Mouse (Mus musculus) hindbrain, embryonic 16.5 days (tissue): ENCODE measurements at regions not wholly inside any gene's neighbourhood (a gene's known extent, or its start where the extent isn't known, plus 50 kb on each side); places are given as distances from the start of the nearest gene placed in this dataset.
"Not testable (repeated sequence)": the region's sequence is repeated elsewhere in the genome, so short reads cannot be mapped to it uniquely, and the experiment has no call there.

Experiments
- ATAC-seq: fragments of 200-750 bp; cut with Nextera tagmentation; 2 replicates; pipeline ENCODE4 v1.8.0; 2017; ENCODE audit warnings: moderate TSS enrichment, moderate library complexity
- H3K27ac ChIP-seq: fragments of 300-500 bp; sonication (generic); 2 replicates; pipeline ENCODE4 v1.5.1; 2014; ENCODE audit warnings: low read depth, mild to moderate bottlenecking, control low read depth, low read length, moderate library complexity
- H3K27me3 ChIP-seq: fragments of 300-500 bp; sonication (generic); replicated peaks from 2 replicates; pipeline ENCODE4 v1.6.1; 2014; ENCODE audit warnings: low read length; ENCODE audit not compliant: control insufficient read depth, insufficient read depth
- H3K36me3 ChIP-seq: fragments of 300-500 bp; sonication (generic); 2 replicates; pipeline ENCODE4 v1.6.1; 2014; ENCODE audit warnings: mild to moderate bottlenecking, low read length, moderate library complexity, mixed read lengths; ENCODE audit not compliant: control insufficient read depth, insufficient read depth
- H3K4me1 ChIP-seq: fragments of 300-500 bp; sonication (generic); 2 replicates; pipeline ENCODE4 v1.6.1; 2014; ENCODE audit warnings: low read depth, low read length; ENCODE audit not compliant: control insufficient read depth, insufficient read depth
- H3K4me2 ChIP-seq: fragments of 300-500 bp; sonication (generic); 2 replicates; pipeline ENCODE4 v1.6.1; 2014; ENCODE audit warnings: mild to moderate bottlenecking, low read length, control low read depth, moderate library complexity
- H3K4me3 ChIP-seq: fragments of 300-500 bp; sonication (generic); 2 replicates; pipeline ENCODE4 v1.5.1; 2014; ENCODE audit warnings: mild to moderate bottlenecking, low read length, control low read depth, moderate library complexity
- H3K9ac ChIP-seq: fragments of 300-500 bp; sonication (generic); 2 replicates; pipeline ENCODE4 v1.6.1; 2014; ENCODE audit warnings: low read depth, mild to moderate bottlenecking, control low read depth, low read length, moderate library complexity
- H3K9me3 ChIP-seq: fragments of 300-500 bp; sonication (generic); 2 replicates; pipeline ENCODE4 v1.6.1; 2014; ENCODE audit warnings: mild to moderate bottlenecking, low read length, moderate library complexity; ENCODE audit not compliant: control insufficient read depth
- WGBS: fragments of 180-500 bp; shearing (Covaris S2); extraction: QIAGEN DNeasy Blood & Tissue Kit; methylation state at CpG from one replicate; pipeline ENCODE4 v1.1.7; 2014; 5-methylcytosine and 5-hydroxymethylcytosine counted together

DNA sequence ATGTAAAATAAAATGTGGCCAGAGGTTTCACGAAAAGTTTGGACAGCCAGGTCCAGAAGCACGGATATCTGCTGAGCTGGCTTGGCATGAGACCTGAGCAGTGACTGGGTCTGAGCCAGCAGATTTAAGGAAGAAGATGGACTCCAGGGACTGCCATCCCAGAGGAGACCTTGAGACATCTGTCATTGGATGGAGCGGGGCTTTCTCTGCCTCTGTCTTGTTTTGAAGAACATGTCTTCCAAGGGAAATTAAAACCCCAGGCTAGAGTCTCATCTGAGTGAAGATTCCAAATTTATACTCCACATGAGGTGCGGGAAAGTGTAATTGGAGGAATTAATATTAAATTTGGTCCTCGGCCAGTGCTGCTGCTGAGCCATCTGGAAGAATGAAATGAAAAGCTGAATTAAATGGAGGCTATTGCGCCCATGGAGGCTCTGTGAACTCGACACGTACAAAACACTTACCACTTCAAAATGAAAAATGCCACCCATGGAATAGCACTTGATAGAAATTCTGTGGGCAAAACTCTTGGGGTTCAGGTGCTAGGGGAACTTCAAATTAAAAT lies 129.8 kb upstream of the Adcy2 start:
- 63% methylated on average over 8 of the region's 8 CpGs for WGBS
- Histone ChIP-seq H3K9me3 (no peaks in the 10 kb centered on the region), H3K4me3 (no peak overlapping the region), H3K27ac (no peak overlapping the region), H3K36me3 (no peaks in the 10 kb centered on the region), H3K27me3 (no peaks in the 10 kb centered on the region), H3K4me1 (no peaks in the 10 kb centered on the region), H3K4me2 (no peak overlapping the region), H3K9ac (no peak overlapping the region)
- ATAC-seq, result peak; percentile 61; the same call in 1 of the 2 replicates

GRCm38 (mm10) chr13:69127522-69127921 lies 128.2 kb upstream of the Adcy2 start:
- ATAC-seq, result peak; percentile 61; the same call in 1 of the 2 replicates
- H3K4me2 ChIP-seq, result no peak overlapping the region
- H3K36me3 ChIP-seq, result no peaks in the 10 kb centered on the region
- H3K27me3 ChIP-seq, result no peaks in the 10 kb centered on the region
- no peak overlapping the region for H3K9ac ChIP-seq
- H3K4me3 ChIP-seq, result no peak overlapping the region
- no peaks in the 10 kb centered on the region for H3K4me1 ChIP-seq
- H3K27ac ChIP-seq, result no peak overlapping the region
- WGBS, result 41% methylated on average over 3 of the region's 3 CpGs
- no peaks in the 10 kb centered on the region for H3K9me3 ChIP-seq

DNA sequence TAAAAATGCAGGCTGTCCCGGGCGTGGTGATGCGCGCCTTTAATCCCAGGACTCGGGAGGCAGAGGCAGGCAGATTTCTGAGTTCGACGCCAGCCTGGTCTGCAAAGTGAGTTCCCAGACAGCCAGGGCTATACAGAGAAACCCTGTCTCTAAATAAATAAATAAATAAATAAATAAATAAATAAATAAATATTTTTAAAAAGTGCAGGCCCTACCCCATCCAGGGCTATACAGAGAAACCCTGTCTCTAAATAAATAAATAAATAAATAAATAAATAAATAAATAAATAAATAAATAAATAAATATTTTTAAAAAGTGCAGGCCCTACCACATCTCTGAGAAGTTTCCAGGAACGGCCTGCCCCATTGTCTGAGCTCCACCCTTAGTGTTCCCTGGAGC lies 119.4 kb upstream of the Adcy2 start:
- not testable (repeated sequence) for H3K4me1 ChIP-seq, H3K27ac ChIP-seq, ATAC-seq, H3K36me3 ChIP-seq, H3K27me3 ChIP-seq, H3K9ac ChIP-seq, H3K9me3 ChIP-seq, H3K4me2 ChIP-seq, H3K4me3 ChIP-seq
- 97% methylated on average over 8 of the region's 8 CpGs for WGBS

DNA sequence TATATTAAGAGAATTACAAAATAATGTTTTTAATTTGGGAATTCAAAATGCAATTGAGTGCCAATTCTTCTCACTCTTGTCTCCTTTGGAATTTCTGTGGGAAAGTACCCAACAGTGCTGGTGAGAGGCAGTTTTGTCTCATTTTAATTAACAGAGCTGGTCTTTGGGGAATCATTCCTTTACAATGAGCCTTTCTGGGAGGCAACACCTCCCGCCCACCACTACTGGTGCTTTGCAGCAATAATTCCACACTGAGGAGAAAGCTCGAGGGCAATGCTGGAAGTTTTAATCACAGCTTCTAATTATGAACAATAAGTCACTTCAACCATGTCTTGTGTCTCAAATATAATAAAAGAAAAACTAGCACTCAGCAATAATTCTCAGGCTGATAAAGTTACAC lies 109.8 kb upstream of the Adcy2 start:
- Histone ChIP-seq H3K9ac (no peak overlapping the region), H3K4me2 (no peak overlapping the region), H3K27me3 (no peaks in the 10 kb centered on the region), H3K4me1 (no peaks in the 10 kb centered on the region), H3K9me3 (no peaks in the 10 kb centered on the region), H3K4me3 (no peak overlapping the region), H3K27ac (no peak overlapping the region), H3K36me3 (no peaks in the 10 kb centered on the region)
- 50% methylated on average over 2 of the region's 2 CpGs for WGBS
- peak; percentile 79 for ATAC-seq

- Histone ChIP-seq H3K27me3 (no peaks in the 10 kb centered on the region), H3K9ac (no peak overlapping the region), H3K4me3 (no peak overlapping the region), H3K4me2 (no peak overlapping the region), H3K4me1 (no peaks in the 10 kb centered on the region), H3K9me3 (no peaks in the 10 kb centered on the region), H3K27ac (no peak overlapping the region), H3K36me3 (no peaks in the 10 kb centered on the region)
- ATAC-seq, result peak; percentile 76; the same call in 1 of the 2 replicates
- WGBS, result 60% methylated on average over 1 of the region's 1 CpGs
These were observed 87.3 kb upstream of the Adcy2 start for GRCm38 (mm10) chr13:69086613-69087012.

GRCm38 (mm10) chr13:69070336-69070735 lies 71.0 kb upstream of the Adcy2 start:
- H3K9ac ChIP-seq, result no peak overlapping the region
- H3K27me3 ChIP-seq, result no peaks in the 10 kb centered on the region
- ATAC-seq, result no peak

DNA sequence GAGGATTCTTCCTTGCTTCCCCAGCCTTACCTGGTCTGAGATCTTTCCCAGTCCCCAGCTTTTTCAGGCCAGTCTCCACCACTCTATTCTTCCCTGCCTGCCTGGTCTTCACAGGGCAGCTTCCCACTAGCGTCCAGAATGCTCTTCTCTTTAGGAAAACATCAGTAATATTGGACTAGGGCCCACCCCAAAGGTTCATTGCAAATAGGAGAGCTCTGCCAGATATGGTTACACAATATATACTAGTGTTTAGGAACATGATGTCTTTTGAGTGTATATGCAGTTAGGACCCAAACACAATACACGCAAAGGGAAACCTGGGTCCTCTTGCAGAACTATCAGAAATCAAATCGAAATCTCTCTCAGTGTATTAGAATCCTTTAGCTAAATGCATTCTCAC lies 70.5 kb upstream of the Adcy2 start:
- WGBS, result 82% methylated on average over 3 of the region's 3 CpGs
- Histone ChIP-seq H3K4me2 (no peak overlapping the region), H3K9me3 (no peaks in the 10 kb centered on the region), H3K36me3 (no peaks in the 10 kb centered on the region), H3K27ac (no peak overlapping the region), H3K4me3 (no peak overlapping the region), H3K9ac (no peak overlapping the region), H3K27me3 (no peaks in the 10 kb centered on the region), H3K4me1 (no peaks in the 10 kb centered on the region)
- no peak for ATAC-seq

More at GRCm38 (mm10) chr13:69070336-69070735, 71.0 kb upstream of the Adcy2 start:
- Histone ChIP-seq H3K4me3 (no peak overlapping the region), H3K27ac (no peak overlapping the region), H3K4me2 (no peak overlapping the region), H3K36me3 (no peaks in the 10 kb centered on the region), H3K4me1 (no peaks in the 10 kb centered on the region), H3K9me3 (no peaks in the 10 kb centered on the region)

- Histone ChIP-seq H3K4me3 (no peak overlapping the region), H3K27me3 (no peaks in the 10 kb centered on the region), H3K36me3 (no peaks in the 10 kb centered on the region), H3K27ac (no peak overlapping the region), H3K4me1 (no peaks in the 10 kb centered on the region), H3K9me3 (no peaks in the 10 kb centered on the region), H3K4me2 (no peak overlapping the region), H3K9ac (no peak overlapping the region)
- WGBS, result 93% methylated on average over 2 of the region's 2 CpGs
- no peak for ATAC-seq
These were observed 67.3 kb upstream of the Adcy2 start for GRCm38 (mm10) chr13:69066636-69067035.

GRCm38 (mm10) chr13:69065285-69065684 lies 65.9 kb upstream of the Adcy2 start:
- Histone ChIP-seq H3K4me3 (no peak overlapping the region), H3K27ac (no peak overlapping the region), H3K9me3 (no peaks in the 10 kb centered on the region), H3K36me3 (no peaks in the 10 kb centered on the region), H3K4me1 (no peaks in the 10 kb centered on the region), H3K4me2 (no peak overlapping the region), H3K9ac (no peak overlapping the region), H3K27me3 (no peaks in the 10 kb centered on the region)
- ATAC-seq, result no peak
- WGBS, result 87% methylated on average over 8 of the region's 8 CpGs
